Mouse (Mus musculus): ENCODE data around the gene Foxb1. TPM values are rescaled to one million over a fixed set of nuclear protein-coding genes. Genes with fewer than 3 reads are reported as not detected.

Gene Foxb1
- polyA plus RNA-seq, 2 experiments = 0.03 TPM; not detected in 1

DNA sequence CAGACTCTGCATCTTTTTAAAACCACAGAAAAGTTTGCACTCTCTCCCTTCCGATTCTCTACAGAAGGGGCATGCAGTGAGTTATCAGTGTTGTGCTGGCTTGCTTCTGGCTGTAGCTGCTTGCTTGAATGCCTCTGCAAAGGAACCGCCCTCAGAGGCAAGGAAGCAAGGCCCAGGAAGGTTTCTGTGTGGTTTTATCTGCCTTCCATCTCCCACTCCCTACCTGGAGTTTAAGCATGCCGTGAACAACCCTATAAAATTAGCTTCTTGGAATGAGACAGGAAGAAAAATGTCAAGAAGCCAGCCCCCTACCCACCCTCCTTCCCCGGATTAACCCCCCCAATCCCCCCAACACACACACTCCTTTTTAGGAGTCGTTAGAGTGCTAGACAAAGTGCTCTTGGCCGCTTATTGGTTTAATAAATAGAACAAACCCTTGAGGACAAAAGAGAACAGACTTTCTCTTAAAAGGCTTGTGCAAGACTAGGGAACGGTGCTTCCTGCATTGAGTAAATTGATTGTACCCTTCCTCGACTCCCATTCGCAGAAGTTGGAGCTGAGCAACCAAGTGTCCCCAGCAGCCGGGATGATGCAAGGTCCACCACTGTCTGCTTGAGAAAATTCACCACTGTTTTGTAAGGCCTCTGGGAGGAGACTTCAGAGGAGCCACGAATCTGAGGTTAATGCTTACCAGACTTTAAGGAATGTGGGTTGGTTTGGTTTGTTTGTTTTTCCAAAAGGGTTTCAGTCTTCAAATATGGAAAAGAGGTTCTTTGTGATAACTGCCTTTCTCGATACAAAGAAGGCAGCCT, 47.8 kb downstream of the Foxb1 start:
- H3K9me3 ChIP-seq (ENCODE audit: control insufficient read depth, low read length) = no peaks in the 10 kb centered on the region
- DNase-seq (ENCODE audit: low spot score) (no peak), ATAC-seq (ENCODE audit: low FRiP score, low read depth) (no peak)
- WGBS = 23% methylated on average over 12 of the region's 12 CpGs
- no peak overlapping the region for H3K27ac ChIP-seq (replicated peaks; ENCODE audit: low read depth, low read length)
- no peak overlapping the region for H3K4me2 ChIP-seq (replicated peaks; ENCODE audit: low read depth, low read length, severe bottlenecking)
- peaks cover 5% of the 10 kb centered on the region; the same call in 1 of the 2 replicates for H3K4me1 ChIP-seq (ENCODE audit: control insufficient read depth, insufficient read depth, low read length)
- no peak for TF ChIP-seq POLR2A (IDR thresholded peaks at IDR 0.05; ENCODE audit: borderline replicate concordance, extremely low read depth, insufficient read depth, insufficient read length)
- H3K4me3 ChIP-seq (replicated peaks; ENCODE audit: low read length) = no peak overlapping the region
- H3K9ac ChIP-seq (ENCODE audit: low read depth, low read length, severe bottlenecking) = no peak overlapping the region
- H3K36me3 ChIP-seq (ENCODE audit: control insufficient read depth, insufficient read depth, low read length) = no peaks in the 10 kb centered on the region
- no peaks in the 10 kb centered on the region for H3K27me3 ChIP-seq (ENCODE audit: control insufficient read depth, insufficient read depth, low read length)

Other genes starting within 250 kb of the Foxb1 start
- 67.3 and 83.8 TPM in 2 replicates for gene Bnip2, start 228.5 kb upstream of the Foxb1 start, polyA plus RNA-seq (2012; rRNA removed)
- gene Bnip2, start 228.5 kb upstream of the Foxb1 start, polyA plus RNA-seq (2014; fragmentation: Nextera tagmentation; extraction: Ambion mirVana) = 118 and 119 TPM in 2 replicates